Mouse (Mus musculus) olfactory bulb, adult 2 months (tissue): ENCODE data around the gene Neo1. TPM values are rescaled to one million over a fixed set of nuclear protein-coding genes. Genes with fewer than 3 reads are reported as not detected.

Experiments used
- H3K27ac ChIP-seq: fragments of 200-500 bp; 2 replicates; pipeline ENCODE4 v1.5.1; 2012; ENCODE audit warnings: low read depth, low read length; ENCODE audit not compliant: insufficient read depth
- H3K4me1 ChIP-seq: fragments of 200-500 bp; 2 replicates; pipeline ENCODE4 v1.6.1; 2012; ENCODE audit warnings: low read length; ENCODE audit not compliant: control insufficient read depth, insufficient read depth
- H3K4me3 ChIP-seq: fragments of 200-500 bp; 2 replicates; pipeline ENCODE4 v1.5.1; 2012; ENCODE audit warnings: mild to moderate bottlenecking, low read depth, low read length, moderate library complexity; ENCODE audit not compliant: insufficient read depth
- CTCF ChIP-seq: fragments of 200-500 bp; IDR thresholded peaks from 2 replicates; pipeline ENCODE4 v1.5.1; 2012; ENCODE audit warnings: low read depth, mild to moderate bottlenecking, low read length, moderate library complexity; ENCODE audit not compliant: insufficient read depth
- POLR2A ChIP-seq: fragments of 200-500 bp; IDR thresholded peaks from 2 replicates; pipeline ENCODE4 v1.6.1; 2012; ENCODE audit warnings: mild to moderate bottlenecking, low read depth, low read length, moderate library complexity; ENCODE audit not compliant: insufficient read depth
- WGBS: fragments of 180-500 bp; shearing (Covaris S2); methylation state at CpG from one replicate; pipeline ENCODE4 v1.1.7; 2018; 5-methylcytosine and 5-hydroxymethylcytosine counted together
- polyA plus RNA-seq: library from polyadenylated mRNA; stranded (reverse); fragments of >200 nt; gene quantifications from 2 replicates; pipeline ENCODE4 v1.2.4, GENCODE M21; 2012; ENCODE audit warnings: low replicate concordance; ENCODE audit not compliant: missing spikeins, insufficient read depth, insufficient read length

Gene Neo1
- polyA plus RNA-seq, 1 experiment = not detected

DNA sequence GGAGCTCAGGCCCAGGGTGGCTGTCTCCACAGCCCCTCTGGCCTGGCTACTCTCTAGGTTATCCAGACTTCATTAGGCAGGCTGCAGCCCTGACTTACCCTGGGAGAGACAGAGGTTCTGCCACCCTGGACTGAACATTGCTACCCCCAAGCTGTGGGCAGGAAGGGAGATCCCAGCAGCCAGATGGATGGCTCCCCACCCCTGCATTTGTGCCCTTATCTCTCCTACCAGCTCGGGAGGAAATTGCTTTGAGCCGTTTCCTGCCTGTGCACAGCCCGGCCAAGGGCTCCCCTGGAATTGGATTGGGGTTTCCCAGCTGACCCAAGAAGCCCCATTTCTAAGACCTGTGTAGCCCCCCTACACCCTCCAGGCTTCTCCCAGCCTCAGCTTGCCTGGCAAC lies 189.2 kb downstream of the Neo1 start:
- TF ChIP-seq CTCF (no peak), POLR2A (no peak)
- H3K4me1 ChIP-seq = peaks cover 40% of the 10 kb centered on the region
- WGBS = 40% methylated on average over 3 of the region's 3 CpGs
- no peak overlapping the region for H3K27ac ChIP-seq
- no peak overlapping the region for H3K4me3 ChIP-seq

DNA sequence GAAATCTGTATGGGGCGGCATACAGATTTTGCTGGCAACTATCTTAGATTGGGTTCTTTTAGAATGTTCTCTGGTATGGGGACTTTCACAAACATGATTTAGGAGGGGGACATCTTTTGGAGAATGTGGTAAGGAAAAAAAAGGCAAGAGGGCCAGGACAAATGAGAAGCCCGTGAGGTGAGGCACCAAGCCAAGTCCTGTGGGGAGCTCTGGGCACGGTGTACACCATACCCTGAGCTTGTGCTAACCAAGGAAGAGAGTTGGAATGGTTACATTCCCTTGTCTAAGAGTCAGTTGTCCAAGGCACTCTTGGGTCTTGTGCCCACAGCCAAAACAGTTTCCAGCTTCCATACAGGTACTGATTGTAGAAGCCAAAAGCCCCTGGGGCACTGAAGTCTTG lies 191.6 kb downstream of the Neo1 start:
- WGBS = 84% methylated on average over 3 of the region's 3 CpGs
- TF ChIP-seq CTCF (no peak), POLR2A (no peak)
- peaks cover 32% of the 10 kb centered on the region for H3K4me1 ChIP-seq
- H3K27ac ChIP-seq = no peak overlapping the region
- H3K4me3 ChIP-seq = no peak overlapping the region

DNA sequence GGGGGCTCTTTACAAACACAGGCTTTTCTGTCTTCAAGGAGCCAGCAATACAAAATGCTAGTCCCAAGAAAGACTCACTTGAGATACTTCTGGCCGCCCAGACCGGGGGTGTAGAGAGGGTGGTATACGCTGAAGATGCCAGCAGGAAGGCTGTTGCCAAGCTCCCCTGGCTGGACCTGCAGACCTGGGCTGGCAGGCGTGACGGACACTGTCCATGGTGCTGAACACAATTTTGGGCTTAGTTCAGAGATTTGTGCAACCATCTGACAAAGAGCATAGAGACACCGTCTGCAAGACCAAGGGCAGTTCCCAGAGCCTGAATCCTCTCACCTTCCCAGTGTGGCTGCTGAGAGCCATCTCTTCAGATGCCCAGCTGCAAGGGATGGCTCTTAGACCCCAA lies 194.6 kb downstream of the Neo1 start:
- WGBS = 46% methylated on average over 6 of the region's 6 CpGs
- no peak for TF ChIP-seq CTCF
- TF ChIP-seq POLR2A = no peak
- Histone ChIP-seq H3K27ac (no peak overlapping the region), H3K4me1 (peaks cover 46% of the 10 kb centered on the region), H3K4me3 (no peak overlapping the region)

DNA sequence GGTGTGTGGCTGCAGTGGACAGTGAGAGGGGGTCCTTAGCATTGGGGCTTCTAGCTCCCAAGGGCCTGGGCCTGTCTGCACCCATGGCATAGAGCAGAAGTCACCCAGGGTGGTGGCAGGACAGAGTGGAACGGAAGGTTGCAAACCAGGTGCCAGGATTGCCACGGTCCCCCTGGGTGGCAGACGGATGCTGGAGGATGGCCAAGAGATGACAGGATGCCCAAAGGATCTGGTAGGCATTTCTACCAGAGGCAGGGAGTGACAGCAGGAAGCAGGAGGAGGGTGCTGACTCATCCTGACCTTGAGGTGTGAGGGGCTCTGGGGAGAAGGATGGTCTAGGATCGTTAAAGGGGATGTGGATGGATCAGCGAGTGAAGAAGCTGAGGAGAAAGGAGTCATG lies 197.7 kb downstream of the Neo1 start:
- 64% methylated on average over 5 of the region's 5 CpGs for WGBS
- Histone ChIP-seq H3K4me1 (peaks cover 59% of the 10 kb centered on the region), H3K27ac (no peak overlapping the region), H3K4me3 (no peak overlapping the region)
- TF ChIP-seq POLR2A (no peak), CTCF (no peak)

DNA sequence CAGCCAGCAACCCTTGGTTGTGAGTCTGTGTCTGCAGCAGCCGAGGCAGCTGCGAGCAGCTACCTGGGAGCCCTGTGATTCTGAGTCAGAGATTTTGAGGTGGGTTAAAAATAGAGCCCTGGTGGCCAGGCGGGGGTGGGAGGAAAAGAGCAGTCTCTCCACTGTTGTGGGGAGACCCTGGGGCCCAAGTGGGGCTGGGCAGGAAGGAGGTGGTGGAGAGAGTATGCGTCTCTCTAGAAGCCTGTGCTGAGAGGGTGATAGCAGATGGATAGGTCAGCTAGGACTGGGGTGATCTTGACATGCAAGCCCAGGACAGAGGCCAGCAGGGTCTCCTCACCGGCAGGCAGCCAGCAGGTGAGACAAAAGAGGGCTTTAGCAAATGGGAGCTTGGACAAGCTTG lies 199.1 kb downstream of the Neo1 start:
- Histone ChIP-seq H3K4me3 (no peak overlapping the region), H3K4me1 (peaks cover 66% of the 10 kb centered on the region), H3K27ac (no peak overlapping the region)
- no peak for TF ChIP-seq CTCF
- no peak for TF ChIP-seq POLR2A
- WGBS = 51% methylated on average over 5 of the region's 5 CpGs

DNA sequence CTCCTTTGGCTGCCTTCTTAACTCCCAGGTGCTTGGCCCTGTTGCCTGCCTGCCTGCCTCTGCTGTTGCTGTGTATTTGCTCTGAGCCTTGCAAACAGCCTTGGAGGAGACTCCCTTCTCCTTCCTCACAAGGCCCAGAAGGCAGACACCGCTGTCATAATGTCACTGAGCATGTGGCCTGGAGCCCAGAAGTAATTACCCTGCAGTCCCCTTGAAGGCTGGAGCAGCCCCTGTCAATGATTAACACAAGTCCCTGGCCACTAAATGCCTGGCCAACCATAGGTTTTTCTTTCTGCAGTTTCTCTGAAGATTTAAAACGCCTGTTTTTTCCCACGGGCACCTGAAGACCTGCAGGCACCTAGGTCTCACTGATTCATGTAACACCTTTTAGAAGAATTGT lies 203.3 kb downstream of the Neo1 start:
- TF ChIP-seq CTCF (no peak), POLR2A (no peak)
- Histone ChIP-seq H3K4me1 (peaks cover 52% of the 10 kb centered on the region), H3K4me3 (no peak overlapping the region), H3K27ac (no peak overlapping the region)
- WGBS = 66% methylated on average over 3 of the region's 3 CpGs

DNA sequence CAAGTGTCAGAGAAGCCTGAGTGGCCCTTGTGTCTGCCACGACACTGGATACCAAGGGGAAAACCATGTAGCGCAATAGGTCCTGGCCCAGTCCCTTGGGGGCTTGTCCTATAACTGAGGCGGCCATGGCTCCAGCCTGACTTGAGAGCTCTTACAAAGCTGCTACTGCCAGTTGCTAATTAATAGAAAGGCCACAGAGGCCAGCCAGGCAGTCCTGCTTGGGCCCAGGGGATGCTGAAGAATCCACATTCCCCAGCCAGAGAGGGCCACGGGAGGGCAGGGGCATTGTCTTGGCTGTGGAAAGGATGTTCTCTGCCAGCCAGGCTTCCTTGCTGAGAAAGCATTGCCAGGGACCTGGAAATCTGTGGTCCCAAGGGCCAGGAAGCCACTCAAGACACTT lies 206.6 kb downstream of the Neo1 start:
- H3K4me3 ChIP-seq = no peak overlapping the region
- TF ChIP-seq CTCF = no peak
- no peak for TF ChIP-seq POLR2A
- WGBS = 78% methylated on average over 4 of the region's 4 CpGs
- H3K27ac ChIP-seq = no peak overlapping the region
- peaks cover 43% of the 10 kb centered on the region for H3K4me1 ChIP-seq

Other genes starting within 250 kb of the Neo1 start
- not detected in 2 replicates for gene Hcn4, start 213.0 kb downstream of the Neo1 start, polyA plus RNA-seq